Mouse (Mus musculus) fat pad, adult 2 months (tissue): ENCODE results near the gene Csf2ra.
"Not testable (repeated sequence)": the region's sequence is repeated elsewhere in the genome, so short reads cannot be mapped to it uniquely, and the experiment has no call there.

Source experiments
- DNase-seq: peaks from one replicate; pipeline ENCODE4 v3.0.0-alpha.2; 2011; ENCODE audit warnings: low read depth, low spot score; ENCODE audit errors: extremely low read depth

Gene Csf2ra

GRCm38 (mm10) chr19:61227941-61228701 is at the start of gene Csf2ra:
Csf2ra (minus strand) TSS chr19:61228429.
- DNase-seq = no peak

- no peak for DNase-seq
Observed at GRCm38 (mm10) chr19:61275446-61275845, 47.2 kb upstream of the Csf2ra start.

GRCm38 (mm10) chr19:61269141-61269540 is 40.9 kb upstream of the Csf2ra start:
- DNase-seq = not testable (repeated sequence)

- no peak for DNase-seq
Observed at GRCm38 (mm10) chr19:61267141-61267540, 38.9 kb upstream of the Csf2ra start.

- DNase-seq = no peak
Observed at GRCm38 (mm10) chr19:61266651-61267050, 38.4 kb upstream of the Csf2ra start.

- no peak for DNase-seq
Observed at GRCm38 (mm10) chr19:61266246-61266615, 38.0 kb upstream of the Csf2ra start.

- DNase-seq = peak; percentile 80
Observed at GRCm38 (mm10) chr19:61265349-61266245, 37.4 kb upstream of the Csf2ra start.

GRCm38 (mm10) chr19:61264933-61265332 is 36.7 kb upstream of the Csf2ra start:
- DNase-seq = no peak

- DNase-seq = peak; percentile 28
Observed at GRCm38 (mm10) chr19:61264227-61264626, 36.0 kb upstream of the Csf2ra start.

- DNase-seq = no peak
Observed at GRCm38 (mm10) chr19:61261241-61261640, 33.0 kb upstream of the Csf2ra start.

- DNase-seq = no peak
Observed at GRCm38 (mm10) chr19:61257733-61258132, 29.5 kb upstream of the Csf2ra start.

- no peak for DNase-seq
Observed at GRCm38 (mm10) chr19:61256166-61256887, 28.1 kb upstream of the Csf2ra start.

GRCm38 (mm10) chr19:61247334-61247733 is 19.1 kb upstream of the Csf2ra start:
- DNase-seq = not testable (repeated sequence)

GRCm38 (mm10) chr19:61244721-61245436 is 16.6 kb upstream of the Csf2ra start:
- DNase-seq = no peak

GRCm38 (mm10) chr19:61237967-61238366 is 9.7 kb upstream of the Csf2ra start:
- no peak for DNase-seq

- no peak for DNase-seq
Observed at GRCm38 (mm10) chr19:61234532-61234931, 6.3 kb upstream of the Csf2ra start.

- no peak for DNase-seq
Observed at GRCm38 (mm10) chr19:61226928-61227854, 1.0 kb downstream of the Csf2ra start.

GRCm38 (mm10) chr19:61226401-61226927 is 1.8 kb downstream of the Csf2ra start:
- DNase-seq = no peak
